Mouse (Mus musculus) CH12.LX (cell line): ENCODE data around the gene Srebf2.
A peak's percentile ranks its signal among the peaks of the same experiment; 100 is the strongest.

Experiments used
- CHD1 ChIP-seq: IDR thresholded peaks from 2 replicates; pipeline ENCODE4 v1.6.1; 2012; ENCODE audit warnings: low read depth, low read length, improper control_type of control experiment, inconsistent platforms
- CTCF ChIP-seq, 2 experiments: IDR thresholded peaks in 1 of 2; conservative IDR thresholded peaks in 1 of 2; 2 replicates each; pipeline ENCODE4 v1.5.1; 2011 to 2012; ENCODE audit warnings: low read depth in 2 of 2, low read length in 2 of 2, improper control_type of control experiment in 1 of 2, inconsistent platforms in 1 of 2, mild to moderate bottlenecking in 1 of 2, moderate library complexity in 1 of 2
- EP300 ChIP-seq: IDR thresholded peaks from 2 replicates; pipeline ENCODE4 v1.6.1; 2011; ENCODE audit warnings: low read length, improper control_type of control experiment
- MAZ ChIP-seq: IDR thresholded peaks from 2 replicates; pipeline ENCODE4 v1.6.1; 2012; ENCODE audit warnings: low read depth, mild to moderate bottlenecking, inconsistent platforms, low read length, improper control_type of control experiment, moderate library complexity
- POLR2A ChIP-seq: IDR thresholded peaks from 2 replicates; pipeline ENCODE4 v1.6.1; 2011; ENCODE audit warnings: low read depth, mild to moderate bottlenecking, improper control_type of control experiment, low read length
- UBTF ChIP-seq: IDR thresholded peaks from 2 replicates; pipeline ENCODE4 v1.6.1; 2012; ENCODE audit warnings: low read depth, mild to moderate bottlenecking, inconsistent platforms, low read length, improper control_type of control experiment, moderate library complexity
- ZKSCAN1 ChIP-seq: IDR thresholded peaks from 2 replicates; pipeline ENCODE4 v1.6.1; 2012; ENCODE audit warnings: low read depth, inconsistent platforms, low read length, improper control_type of control experiment, borderline replicate concordance
- ZMIZ1 ChIP-seq: IDR thresholded peaks from 2 replicates; pipeline ENCODE4 v1.6.1; 2012; ENCODE audit warnings: low read depth, mild to moderate bottlenecking, inconsistent platforms, low read length, improper control_type of control experiment

GRCm38 (mm10) chr15:82166240-82167100, 19.5 kb downstream of the Srebf2 start:
- TF ChIP-seq CTCF (conservative IDR thresholded peaks at IDR 0.05 in 1 of 2, IDR thresholded peaks at IDR 0.05 in 1 of 2; ENCODE audit: low read depth in 2 of 2, low read length in 2 of 2) (no peak), POLR2A (peak; percentile 60), UBTF (no peak), EP300 (peak; percentile 36; the same call in 1 of the 2 replicates), MAZ (peak; percentile 61), ZKSCAN1 (no peak), ZMIZ1 (peak; percentile 50; the same call in 1 of the 2 replicates), CHD1 (no peak)
